13 mouse cellular contexts compared by ENCODE assay signal in genomic region chr2:5929793-5930192, GRCm38 (mm10).
"Had no signal": no experiment of that assay in that cellular context is flagged by ENCODE, and none has a peak within 500 bp of the region (broad histone marks: within the 10 kb centered on the region; RNA-seq: fewer than 3 reads in every experiment).

No protein-coding gene starts in this region.

- ATAC-seq: hindbrain, postnatal 0 days; lung, postnatal 0 days; midbrain, embryonic 13.5 days had no signal

- DNase-seq: kidney, adult 18-20 months; kidney, postnatal 25 days; layer of hippocampus, adult 9-11 months; lung, adult 2 months; right cerebral cortex, postnatal 14 days; thymus, adult 2 months; thymus, postnatal 25 days had no signal

- H3K4me3 ChIP-seq: limb, embryonic 10.5 days; liver, embryonic 15.5 days; midbrain, embryonic 13.5 days had no signal

- H3K27me3 ChIP-seq: liver, embryonic 15.5 days; midbrain, embryonic 13.5 days had no signal

- H3K9me3 ChIP-seq: limb, embryonic 10.5 days; liver, embryonic 15.5 days; midbrain, embryonic 13.5 days had no signal

- H3K27ac ChIP-seq: hindbrain, postnatal 0 days; limb, embryonic 10.5 days; liver, embryonic 15.5 days; midbrain, embryonic 13.5 days had no signal

- H3K4me2 ChIP-seq: liver, embryonic 11.5 days; liver, embryonic 15.5 days; midbrain, embryonic 13.5 days had no signal

- H3K9ac ChIP-seq: liver, embryonic 15.5 days; midbrain, embryonic 13.5 days had no signal

- H3K4me1 ChIP-seq: limb, embryonic 10.5 days; liver, embryonic 15.5 days; midbrain, embryonic 13.5 days had no signal
